8 mouse cellular contexts compared by ENCODE assay signal in the genomic region with DNA sequence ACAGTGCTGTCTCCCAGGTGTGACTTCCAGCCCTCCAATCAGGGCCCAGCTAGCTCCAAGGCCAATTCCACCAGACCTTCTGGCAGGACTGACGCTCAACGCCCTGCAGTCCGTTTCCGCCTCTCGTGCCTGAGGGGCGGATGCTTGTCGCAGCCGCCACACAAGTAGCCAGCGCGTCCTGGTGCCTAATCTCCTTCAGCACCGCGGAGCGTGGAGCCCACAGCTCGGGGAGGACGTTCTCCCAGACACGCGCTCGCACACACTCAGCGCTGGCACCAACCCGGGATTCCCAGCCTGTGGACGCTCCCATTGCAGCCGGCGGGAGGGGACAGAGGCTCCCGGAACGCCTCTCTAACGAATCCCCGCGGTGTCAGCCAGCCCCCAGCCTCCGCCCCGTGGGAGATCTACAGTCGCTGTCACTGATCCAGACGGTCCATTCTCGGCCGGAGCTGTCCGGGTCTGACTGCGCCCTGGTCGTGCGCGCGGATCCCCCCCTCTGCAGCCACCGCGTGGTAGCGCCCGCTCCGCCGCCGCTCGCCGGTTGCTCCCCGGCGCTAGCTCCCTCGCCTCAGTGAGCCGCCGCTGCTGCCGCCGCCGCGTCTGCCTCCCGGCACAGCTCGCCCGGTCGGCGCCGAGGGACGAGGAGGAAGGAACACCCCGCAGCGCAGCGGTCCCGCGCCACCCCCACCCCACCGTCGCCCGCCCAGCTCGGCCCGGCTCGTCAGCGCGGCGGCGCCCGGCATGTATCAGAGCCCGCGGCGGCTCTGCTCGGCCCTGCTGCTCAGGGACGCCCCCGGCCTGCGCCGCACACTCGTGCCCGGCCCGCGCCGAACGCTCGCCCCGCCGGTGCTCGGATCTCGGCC. TPM values are rescaled to one million over a fixed set of nuclear protein-coding genes. Genes with fewer than 3 reads are reported as not detected.
A peak's percentile ranks its signal among the peaks of the same experiment; 100 is the strongest.
DNase-seq lines count a peak whose midpoint lies in the region; ATAC-seq lines count a peak whose summit lies in the region.

TSS of gene Noct (plus strand) at position 85 of the 863 bp plus-strand sequence.

- peak within 1 kb of the TSS; percentile 74 for H3K4me2 ChIP-seq in forebrain, embryonic 11.5 days (ENCODE audit: low read depth, low read length, severe bottlenecking)
- H3K4me2 ChIP-seq in heart, embryonic 16.5 days (ENCODE audit: low read depth, low read length) = peak within 1 kb of the TSS; percentile 71
- peak within 1 kb of the TSS; percentile 92 for H3K4me2 ChIP-seq in liver, embryonic 15.5 days
- H3K4me2 ChIP-seq in neural tube, embryonic 12.5 days (replicated peaks) = peak within 1 kb of the TSS; percentile 75

- peak; percentile 76 to 79 for DNase-seq in CD8-positive naive resting alpha-beta T cell, adult 2 months (ENCODE audit: low read depth in 2 of 2, low spot score in 2 of 2)
- DNase-seq in c-Kit-positive CD71-negative TER-119-negative erythroid progenitor cells, embryonic 14.5 days (ENCODE audit: low read depth) = peak; percentile 79
- peak; percentile 93 for DNase-seq in forebrain, embryonic 11.5 days (ENCODE audit: low spot score)
- DNase-seq in kidney, postnatal 36 days = peak; percentile 92 to 93
- peak; percentile 67 for DNase-seq in telencephalon, adult 2 months (ENCODE audit: low read depth, low spot score)

- WGBS in forebrain, embryonic 11.5 days = under 1% methylated on average over 82 of the region's 100 CpGs
- under 1% methylated on average over 81 of the region's 100 CpGs for WGBS in heart, embryonic 16.5 days
- WGBS in liver, embryonic 15.5 days (ENCODE audit: insufficient replicate concordance) = under 1% methylated on average over 97 of the region's 100 CpGs
- under 1% methylated on average over 98 of the region's 100 CpGs for WGBS in neural tube, embryonic 12.5 days

- no peaks in the 10 kb centered on the region for H3K36me3 ChIP-seq in forebrain, embryonic 11.5 days (ENCODE audit: control insufficient read depth, insufficient read depth, low read length)
- no peaks in the 10 kb centered on the region for H3K36me3 ChIP-seq in heart, embryonic 16.5 days (ENCODE audit: control insufficient read depth, insufficient read depth)
- peaks cover 15% of the 10 kb centered on the region; the same call in 1 of the 2 replicates for H3K36me3 ChIP-seq in liver, embryonic 15.5 days (replicated peaks)
- no peaks in the 10 kb centered on the region for H3K36me3 ChIP-seq in neural tube, embryonic 12.5 days

- no peaks in the 10 kb centered on the region for H3K27me3 ChIP-seq in forebrain, embryonic 11.5 days (ENCODE audit: control insufficient read depth, insufficient read depth, low read length)
- no peaks in the 10 kb centered on the region for H3K27me3 ChIP-seq in heart, embryonic 16.5 days (ENCODE audit: control insufficient read depth, insufficient read depth, low read length)
- H3K27me3 ChIP-seq in liver, embryonic 15.5 days = peaks cover 9% of the 10 kb centered on the region
- H3K27me3 ChIP-seq in neural tube, embryonic 12.5 days (replicated peaks) = no peaks in the 10 kb centered on the region

- peak within 1 kb of the TSS; percentile 93 for H3K27ac ChIP-seq in forebrain, embryonic 11.5 days (ENCODE audit: low read depth, low read length)
- H3K27ac ChIP-seq in heart, embryonic 16.5 days (ENCODE audit: low read length) = peak within 1 kb of the TSS; percentile 96
- H3K27ac ChIP-seq in liver, embryonic 15.5 days (replicated peaks) = peak within 1 kb of the TSS; percentile 99
- H3K27ac ChIP-seq in neural tube, embryonic 12.5 days = peak within 1 kb of the TSS; percentile 91

- ATAC-seq in forebrain, embryonic 11.5 days (replicated peaks; ENCODE audit: low FRiP score) = peak; percentile 93
- peak; percentile 88 for ATAC-seq in heart, embryonic 16.5 days (replicated peaks; ENCODE audit: extremely low read depth, insufficient read depth, low FRiP score)
- peak; percentile 94 for ATAC-seq in liver, embryonic 15.5 days (ENCODE audit: insufficient read depth)
- peak; percentile 93 for ATAC-seq in neural tube, embryonic 12.5 days (ENCODE audit: low FRiP score, low read depth)

- peak within 1 kb of the TSS; percentile 90 for H3K9ac ChIP-seq in forebrain, embryonic 11.5 days (ENCODE audit: low read length)
- H3K9ac ChIP-seq in heart, embryonic 16.5 days (ENCODE audit: low read length) = peak within 1 kb of the TSS; percentile 90
- peak within 1 kb of the TSS; percentile 99 for H3K9ac ChIP-seq in liver, embryonic 15.5 days
- peak within 1 kb of the TSS; percentile 93 for H3K9ac ChIP-seq in neural tube, embryonic 12.5 days

- peaks cover 4% of the 10 kb centered on the region; the same call in 1 of the 2 replicates for H3K4me1 ChIP-seq in forebrain, embryonic 11.5 days (replicated peaks; ENCODE audit: control insufficient read depth, insufficient read depth, low read length)
- peaks cover 41% of the 10 kb centered on the region for H3K4me1 ChIP-seq in heart, embryonic 16.5 days (ENCODE audit: control insufficient read depth, insufficient read depth, low read length)
- peaks cover 55% of the 10 kb centered on the region for H3K4me1 ChIP-seq in liver, embryonic 15.5 days (replicated peaks)
- peaks cover 15% of the 10 kb centered on the region for H3K4me1 ChIP-seq in neural tube, embryonic 12.5 days

- H3K4me3 ChIP-seq in forebrain, embryonic 11.5 days (ENCODE audit: low read depth, low read length) = peak within 1 kb of the TSS; percentile 94
- peak within 1 kb of the TSS; percentile 82 for H3K4me3 ChIP-seq in heart, embryonic 16.5 days (ENCODE audit: low read length)
- peak within 1 kb of the TSS; percentile 96 for H3K4me3 ChIP-seq in liver, embryonic 15.5 days (replicated peaks)
- peak within 1 kb of the TSS; percentile 92 for H3K4me3 ChIP-seq in neural tube, embryonic 12.5 days

- no peaks in the 10 kb centered on the region for H3K9me3 ChIP-seq in forebrain, embryonic 11.5 days (ENCODE audit: control insufficient read depth, low read length)
- no peaks in the 10 kb centered on the region for H3K9me3 ChIP-seq in heart, embryonic 16.5 days (replicated peaks; ENCODE audit: control insufficient read depth, low read length)
- no peaks in the 10 kb centered on the region for H3K9me3 ChIP-seq in liver, embryonic 15.5 days (replicated peaks)
- no peaks in the 10 kb centered on the region for H3K9me3 ChIP-seq in neural tube, embryonic 12.5 days

RNA-seq across cellular contexts. Expression of gene Noct, which starts in this region (rescaled TPM):
- 14.7 and 15.2 TPM in 2 replicates for polyA plus RNA-seq in forebrain, embryonic 11.5 days (2014; fragmentation: Nextera tagmentation; extraction: Ambion mirVana)
- 9.8 and 11.1 TPM in 2 replicates for polyA plus RNA-seq in heart, embryonic 16.5 days (2015; fragmentation: Nextera tagmentation; extraction: Ambion mirVana)
- 22.0 and 24.2 TPM in 2 replicates for polyA plus RNA-seq in liver, embryonic 15.5 days (2015; fragmentation: Nextera tagmentation; extraction: Ambion mirVana)
- 18.9 and 20.3 TPM in 2 replicates for polyA plus RNA-seq in neural tube, embryonic 12.5 days (2016; fragmentation: Nextera tagmentation; extraction: Ambion mirVana)

Comparison
In these comparisons a context has a peak if more than half of its experiments do, and no peak if none do; other contexts are left out.
1. Peak in every context shown above with its lines: DNase-seq, ATAC-seq, H3K4me3 ChIP-seq and H3K27ac ChIP-seq.